Mouse (Mus musculus) adipocyte (in vitro differentiated cells): ENCODE measurements around the gene Bmx.

Experiments used
- DNase-seq: peaks from one replicate; pipeline ENCODE4 v3.0.0-alpha.2; 2016; ENCODE audit warnings: low spot score

Gene Bmx

DNA sequence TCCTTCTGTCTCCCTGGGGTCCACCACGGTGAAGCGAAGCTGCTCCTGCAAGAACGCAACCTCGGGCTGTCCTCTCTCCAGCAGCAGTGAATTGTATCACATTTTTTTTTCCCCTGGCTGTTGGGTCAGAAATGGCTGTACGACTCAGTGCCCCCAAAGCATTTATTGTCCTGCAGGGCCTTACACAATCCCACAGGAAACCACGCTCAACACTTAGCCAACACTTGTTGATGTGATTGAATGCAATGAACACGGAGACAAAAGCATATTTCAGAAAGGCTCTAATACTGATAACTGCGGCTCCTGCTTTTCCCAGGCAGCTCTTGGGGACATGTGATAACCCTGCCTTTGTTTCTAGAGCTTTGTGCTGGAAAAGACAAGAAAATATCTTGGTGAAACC, at the start of gene Bmx:
TSS of gene Bmx (minus strand) at position 137 of the 400 bp plus-strand sequence.
- DNase-seq, result no peak

DNA sequence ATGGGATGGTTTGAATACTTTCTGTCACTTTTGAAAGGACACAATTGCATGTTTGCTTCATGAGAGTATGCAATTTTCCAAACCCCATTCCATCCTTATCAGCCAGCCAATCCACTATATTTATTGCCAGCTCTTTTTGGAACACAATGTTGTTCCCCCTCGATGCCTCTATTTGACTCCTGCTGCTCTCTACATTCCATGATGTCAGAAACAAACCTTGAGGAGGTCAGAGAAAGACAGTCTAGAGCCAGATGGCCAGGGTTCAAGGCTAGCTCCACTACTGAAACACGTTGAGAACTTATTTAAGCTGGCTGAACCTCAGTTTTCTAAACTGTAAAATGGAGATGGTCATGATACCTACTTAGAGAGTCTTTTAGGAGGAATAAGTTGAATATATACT, 48.3 kb upstream of the Bmx start:
- no peak for DNase-seq

DNA sequence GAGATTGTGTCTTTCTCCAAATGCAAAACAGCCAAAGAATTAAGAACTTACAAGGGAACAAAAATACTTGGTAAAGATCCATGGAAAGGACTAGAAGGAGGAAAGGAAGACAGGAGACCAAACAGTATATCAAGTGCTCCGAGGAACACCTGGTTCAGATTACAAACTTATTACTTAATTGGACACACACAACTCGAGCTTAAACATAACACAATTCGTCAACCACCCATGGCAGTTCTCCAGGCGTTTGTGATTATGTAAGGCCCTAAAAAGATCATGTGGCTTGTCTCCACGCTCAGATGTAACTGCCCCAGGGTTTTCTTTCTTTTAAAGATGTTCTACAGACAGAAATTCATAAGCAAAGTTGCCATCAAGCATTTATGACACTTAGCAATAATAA, 33.2 kb upstream of the Bmx start:
- DNase-seq, result peak; percentile 84

DNA sequence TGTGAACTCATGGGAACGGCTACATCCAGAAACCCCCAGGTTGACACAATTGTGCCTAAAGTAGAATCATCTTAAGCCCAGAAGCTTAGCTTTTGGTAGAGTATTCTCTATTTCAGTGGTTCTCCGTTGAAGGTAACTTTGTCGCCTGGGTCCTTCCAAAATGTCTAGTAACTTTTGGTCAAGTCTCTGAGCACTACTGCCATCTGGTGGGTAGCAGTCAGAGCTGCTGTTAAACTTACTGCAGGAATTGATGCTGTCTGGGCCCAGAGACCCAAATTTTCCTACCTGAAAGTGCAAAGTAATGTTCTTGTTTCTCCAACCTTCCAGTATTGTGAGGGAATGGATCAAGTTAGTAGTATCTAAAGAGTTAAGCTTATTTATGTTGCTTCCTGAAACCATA, 29.1 kb upstream of the Bmx start:
- peak; percentile 45 for DNase-seq

DNA sequence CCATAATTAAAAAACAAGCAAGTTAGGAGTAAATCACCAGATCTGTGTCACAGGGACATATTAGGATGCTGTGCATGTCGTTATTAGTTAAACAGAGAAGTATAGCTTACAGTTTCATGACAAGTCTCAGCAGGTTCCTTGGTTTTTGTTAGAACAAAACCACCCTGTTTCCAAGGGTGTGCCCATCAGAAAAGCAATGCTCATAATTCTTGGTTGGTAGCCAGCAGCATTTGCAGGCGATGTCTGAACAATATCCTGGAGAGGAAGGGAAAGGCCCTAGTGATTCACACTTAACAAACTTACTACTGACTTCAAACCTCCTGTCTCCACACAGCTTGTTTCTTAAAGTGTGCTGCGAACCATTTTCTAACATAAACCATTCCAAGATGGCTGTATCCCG, 25.8 kb upstream of the Bmx start:
- no peak for DNase-seq

DNA sequence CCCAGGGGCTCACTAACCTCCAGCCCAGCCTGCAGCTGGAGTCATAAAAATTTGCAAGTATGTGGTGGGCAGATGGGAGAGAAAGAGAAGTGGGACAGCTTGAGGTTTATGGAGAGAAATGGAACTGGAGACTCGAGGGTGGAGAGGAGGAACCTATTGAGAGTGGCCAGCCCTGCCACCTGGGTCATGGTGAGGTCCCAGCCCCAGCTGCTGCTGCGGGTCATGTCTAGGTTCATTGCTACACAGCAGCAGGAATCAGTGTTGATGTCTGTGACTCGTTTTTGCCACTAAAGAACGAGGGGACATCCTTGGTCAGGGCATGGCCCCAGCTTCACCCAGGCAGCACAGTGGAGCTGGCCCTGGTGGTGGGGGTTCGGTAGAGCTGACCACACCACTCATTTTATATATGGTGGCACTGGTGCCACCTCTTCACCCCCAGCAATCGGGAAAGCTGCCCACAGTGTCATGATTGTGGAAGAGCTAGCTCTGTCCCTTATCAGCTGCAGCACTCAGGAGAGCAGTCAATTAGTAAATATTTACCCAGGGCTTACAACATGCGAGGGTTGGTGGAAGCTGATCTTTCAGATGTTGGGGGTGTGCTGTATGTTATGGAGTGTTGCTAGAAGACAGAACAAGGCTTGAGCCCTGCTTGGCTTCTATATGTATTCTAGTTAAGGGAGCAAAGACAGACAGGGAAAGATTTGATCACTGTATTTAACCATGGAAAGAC, 23.1 kb upstream of the Bmx start:
- DNase-seq, result no peak

DNA sequence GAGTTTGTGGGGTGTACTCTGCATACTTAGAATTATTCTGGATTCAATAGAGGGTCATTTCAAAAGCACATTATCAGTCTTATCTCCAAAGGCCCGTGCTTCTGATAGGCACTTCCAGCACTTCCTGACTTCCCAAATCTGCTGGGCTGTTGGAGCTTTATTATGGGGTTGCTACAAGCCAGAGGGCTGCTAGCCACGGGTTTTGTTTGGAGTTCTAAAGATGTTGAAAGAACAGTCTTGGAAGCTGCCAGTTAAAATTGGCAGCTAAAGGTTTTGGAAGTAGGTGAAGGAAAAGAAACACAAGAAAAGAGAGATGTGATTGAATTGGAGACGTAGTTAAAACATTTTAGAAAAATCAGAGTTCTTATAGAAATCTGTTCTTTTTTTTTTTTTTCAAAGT, 17.5 kb upstream of the Bmx start:
- peak; percentile 60 for DNase-seq

DNA sequence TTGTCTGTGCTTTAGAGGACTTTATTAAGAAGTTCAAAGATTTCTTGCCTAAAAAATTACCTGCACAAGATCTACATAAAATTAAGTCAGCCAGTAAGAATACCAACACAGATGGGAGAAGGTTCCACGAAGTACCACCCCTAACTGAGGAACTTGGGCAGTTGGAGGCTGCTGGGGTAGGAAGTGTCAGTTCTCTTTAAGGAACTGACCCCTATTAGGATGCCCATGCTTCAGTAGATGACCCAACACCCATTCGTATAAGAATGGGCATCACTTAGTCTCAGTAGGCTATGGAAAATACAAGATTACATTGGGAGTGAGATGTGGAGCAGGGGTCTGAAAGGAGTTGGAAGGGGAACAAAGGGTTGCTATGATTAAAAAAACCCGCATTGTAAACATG, 12.6 kb upstream of the Bmx start:
- DNase-seq, result no peak

DNA sequence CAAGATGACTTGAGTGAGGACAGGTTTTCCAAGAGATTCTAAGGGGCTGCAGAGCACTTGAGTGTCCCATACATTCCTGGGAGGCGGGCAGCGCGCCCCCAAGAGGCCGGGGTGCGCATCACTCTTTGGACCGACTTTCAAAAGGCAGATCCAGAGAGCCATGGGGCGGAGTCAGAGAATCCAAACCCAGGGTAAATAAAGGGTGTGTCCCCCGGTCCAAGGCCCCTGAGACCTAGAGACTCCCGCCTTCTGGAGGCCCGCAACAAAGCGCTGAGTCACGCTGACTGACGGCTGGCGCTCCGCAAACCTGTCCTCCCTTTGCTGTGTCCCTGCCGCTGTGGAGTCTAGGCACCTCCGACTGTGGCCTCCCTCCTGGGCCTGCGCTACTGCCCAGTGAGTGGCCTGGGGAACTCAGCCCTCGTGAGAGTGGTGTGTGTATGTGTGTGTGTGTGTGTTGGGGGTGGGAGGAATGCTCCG, 11.3 kb upstream of the Bmx start, which contains the start of gene Pir:
TSS of gene Pir (plus strand) at position 87 of the 477 bp plus-strand sequence.
- DNase-seq, result peak; percentile 40

DNA sequence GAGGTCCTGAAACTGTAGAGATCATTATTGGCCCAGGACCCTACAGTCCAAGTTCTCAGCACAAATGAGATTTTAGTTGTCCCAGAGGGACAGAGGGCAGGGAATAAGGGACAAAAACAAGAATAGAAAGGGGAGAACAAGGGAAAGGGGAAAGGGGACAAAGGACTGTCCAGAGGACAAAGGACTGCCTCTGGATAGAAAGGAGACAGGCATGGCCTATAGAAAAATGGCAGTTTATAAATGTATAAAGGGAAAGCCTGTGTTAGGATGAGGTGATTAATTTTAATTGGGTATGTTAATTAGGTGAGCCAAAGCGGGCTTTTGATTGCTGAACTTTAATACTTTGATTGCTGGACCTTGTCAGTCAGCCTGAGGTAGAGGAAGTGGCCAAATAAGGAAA, 6.9 kb upstream of the Bmx start:
- no peak for DNase-seq

DNA sequence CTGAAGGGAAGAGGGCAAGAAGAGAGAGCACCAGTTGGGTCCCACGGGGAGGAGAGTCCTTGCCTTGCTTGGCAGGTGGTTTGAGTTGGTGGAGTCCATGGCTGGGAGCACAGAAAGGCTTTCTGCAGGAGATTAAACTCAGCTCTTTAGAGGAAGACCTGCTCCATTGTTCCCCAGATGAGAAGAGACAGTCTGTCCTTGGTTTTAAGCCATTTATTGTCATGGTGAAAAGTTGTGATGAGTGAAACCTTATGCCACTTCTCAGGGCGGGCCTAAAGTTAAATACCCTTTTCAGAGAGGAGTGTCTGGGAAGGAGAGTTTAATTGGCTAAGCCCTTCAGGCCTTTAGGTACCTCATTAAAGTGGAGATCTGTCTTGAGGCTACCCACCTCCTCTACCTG, 4.3 kb upstream of the Bmx start:
- no peak for DNase-seq

DNA sequence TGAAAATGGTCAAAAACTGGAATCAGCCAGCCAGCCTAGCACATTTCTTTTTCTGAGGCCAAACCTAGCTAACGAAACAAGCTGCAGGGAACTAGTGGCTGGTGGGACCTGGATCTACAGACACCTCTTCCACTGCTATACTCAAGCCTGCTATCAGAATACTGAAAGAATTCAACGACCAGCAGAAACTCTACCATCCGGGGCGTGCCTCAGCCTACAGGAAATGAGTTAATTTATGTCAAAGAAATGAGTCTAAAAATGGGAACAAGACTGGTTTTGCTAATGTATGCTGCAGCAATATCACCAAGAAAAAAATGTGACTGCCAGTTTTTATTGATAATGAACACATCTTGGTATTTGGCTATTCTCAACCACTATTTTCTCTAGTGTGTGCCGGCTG, 669 bp upstream of the Bmx start:
- DNase-seq, result no peak

DNA sequence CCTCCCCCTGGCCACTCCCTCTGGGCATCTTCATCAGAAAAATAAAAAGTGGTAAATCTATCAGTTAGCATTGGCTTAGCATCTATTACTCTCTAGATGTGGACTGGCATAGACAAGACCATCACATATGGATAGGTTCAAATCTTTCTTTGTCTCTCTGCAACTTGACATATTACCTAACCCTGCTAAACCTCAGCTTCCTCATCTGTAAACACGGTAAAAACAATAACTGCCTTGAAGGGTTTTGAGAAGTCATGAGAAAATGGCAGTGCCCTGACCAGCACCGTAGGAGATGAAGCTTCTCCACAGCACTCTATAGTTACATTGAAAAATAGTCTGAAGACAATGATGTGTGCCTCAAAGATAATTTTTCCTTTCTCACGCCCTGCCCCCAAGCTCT, 1.5 kb downstream of the Bmx start:
- DNase-seq, result no peak

DNA sequence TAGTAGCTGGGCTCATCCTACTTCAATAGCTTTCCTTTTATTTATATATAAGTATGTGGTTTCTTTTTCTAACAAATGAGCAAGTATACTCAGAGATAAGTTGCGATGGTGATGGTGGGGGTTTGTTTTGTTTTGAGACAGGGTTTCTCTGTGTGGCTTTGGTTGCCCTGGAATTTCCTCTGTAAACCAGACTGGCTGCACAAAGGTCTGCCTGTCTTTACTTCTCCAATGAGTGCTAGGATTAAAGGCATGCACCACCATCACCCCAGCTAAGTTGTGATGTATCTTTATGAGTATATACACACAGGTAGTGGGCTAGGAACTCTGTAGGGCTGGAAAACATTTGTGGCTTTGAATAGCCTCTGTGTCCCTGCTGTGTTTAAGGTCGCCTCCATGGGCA, 11.3 kb downstream of the Bmx start:
- peak; percentile 3 for DNase-seq

DNA sequence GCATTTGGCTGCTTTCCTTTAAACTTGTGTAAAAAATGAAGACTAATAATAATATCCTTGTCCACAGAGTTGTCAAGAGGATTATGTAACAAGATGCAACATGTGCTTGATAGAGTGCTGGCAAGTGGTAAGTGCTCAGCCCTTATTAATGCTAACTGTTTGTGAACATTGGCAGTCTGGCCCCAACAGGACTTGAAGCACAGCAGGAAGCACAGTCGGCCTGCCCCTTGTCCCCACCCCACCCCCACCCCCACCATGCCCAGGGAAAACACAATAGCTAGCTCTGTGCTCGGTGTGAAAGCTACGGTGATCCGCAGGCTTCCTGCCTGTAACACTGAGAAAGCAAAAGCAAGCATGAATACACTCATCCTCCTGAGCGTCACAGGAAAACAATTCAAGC, 12.3 kb downstream of the Bmx start:
- peak; percentile 33 for DNase-seq

DNA sequence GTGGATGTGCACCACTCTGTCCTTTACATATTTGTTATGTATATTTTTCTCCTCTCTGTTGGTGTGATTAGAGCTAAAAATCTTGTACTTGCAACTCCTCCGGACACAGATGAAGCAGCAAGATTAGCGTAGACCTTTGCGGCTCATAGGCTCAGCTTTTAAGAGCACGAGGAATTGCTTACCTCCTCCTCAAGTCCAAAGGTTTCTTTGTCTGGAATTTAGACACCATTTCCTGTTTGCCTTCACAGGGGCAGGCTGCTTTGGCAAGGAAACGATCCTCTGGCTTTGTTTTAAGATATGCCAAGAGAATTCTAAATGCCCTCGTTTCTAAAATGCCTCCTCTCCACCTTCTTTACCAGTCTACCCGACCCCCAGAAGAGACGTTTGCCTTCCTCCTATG, 24.6 kb downstream of the Bmx start:
- no peak for DNase-seq

DNA sequence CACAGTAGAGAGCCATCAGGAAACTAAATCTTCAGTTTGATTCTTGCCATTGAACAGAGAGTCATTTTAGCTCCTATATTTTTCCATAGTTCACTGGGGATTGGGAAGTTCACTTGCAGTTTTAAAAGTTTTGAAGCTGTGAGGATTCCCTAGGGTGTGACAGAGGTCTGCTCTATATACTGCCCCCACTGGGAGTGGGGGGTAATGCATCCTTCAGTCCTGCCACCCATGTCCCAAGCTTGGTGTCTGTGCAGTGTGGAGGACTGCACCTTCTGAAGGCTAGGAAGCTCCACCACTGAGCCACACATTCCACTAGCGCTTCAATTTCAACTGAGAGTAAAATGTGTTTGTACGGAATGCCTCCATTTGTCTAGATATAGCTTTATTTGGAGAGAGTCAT, 36.0 kb downstream of the Bmx start:
- DNase-seq, result peak; percentile 9

DNA sequence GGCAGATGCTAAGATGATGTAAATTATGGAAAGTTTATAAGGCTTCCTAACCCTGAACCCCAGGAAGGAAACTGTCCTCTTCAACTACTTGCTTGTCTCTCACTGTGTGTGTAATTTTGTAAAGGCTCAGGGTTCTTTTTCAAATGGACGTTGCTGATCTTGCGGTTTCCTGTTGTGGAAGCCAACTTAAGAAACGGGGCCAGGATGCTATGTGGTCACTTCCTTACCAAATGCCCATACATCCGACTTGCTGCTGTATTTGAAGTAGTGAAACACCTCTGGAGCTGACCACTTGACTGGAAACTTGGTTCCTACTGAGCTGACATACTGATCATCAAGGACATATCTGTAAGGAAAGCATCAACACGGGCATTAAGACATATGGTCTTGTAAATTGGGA, 57.4 kb downstream of the Bmx start:
- DNase-seq, result no peak

DNA sequence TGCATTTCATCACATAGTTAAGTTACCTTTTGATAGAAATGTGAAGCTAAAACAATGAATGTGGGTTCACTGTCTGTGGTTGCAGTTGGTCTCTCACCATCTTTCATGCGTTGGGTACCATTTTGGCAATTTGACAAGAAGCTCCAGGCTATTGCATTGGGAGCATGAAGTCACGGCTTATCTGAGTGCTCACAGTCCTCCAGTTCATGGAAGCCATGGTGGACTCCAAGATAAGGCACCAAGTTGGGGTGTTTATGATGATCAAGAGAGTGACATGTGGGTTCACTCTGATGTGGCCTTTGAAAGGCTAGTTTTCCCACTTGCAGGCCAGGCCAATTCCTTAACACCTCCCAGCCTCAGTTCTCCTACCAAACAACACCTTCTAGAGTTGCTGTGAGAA, 60.3 kb downstream of the Bmx start:
- DNase-seq, result no peak

DNA sequence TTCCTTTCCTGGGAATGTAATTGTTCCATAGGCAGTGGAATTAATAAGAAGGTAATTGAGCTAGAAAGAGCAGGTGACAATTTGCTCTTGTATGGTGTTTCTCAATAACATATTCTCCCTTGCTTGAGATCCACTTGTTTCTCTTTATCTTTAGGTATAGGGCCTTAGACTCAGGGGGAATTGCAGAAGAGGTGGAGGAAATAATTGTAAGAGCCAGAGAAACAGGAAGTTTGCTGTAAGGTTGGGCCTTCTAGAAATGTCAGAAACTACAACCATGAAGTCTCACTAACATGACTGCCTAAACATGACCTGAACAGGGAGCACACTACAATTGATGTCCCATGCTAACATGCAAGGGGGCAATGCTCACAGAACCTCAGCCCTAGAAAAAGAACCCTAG, 68.1 kb downstream of the Bmx start:
- no peak for DNase-seq

DNA sequence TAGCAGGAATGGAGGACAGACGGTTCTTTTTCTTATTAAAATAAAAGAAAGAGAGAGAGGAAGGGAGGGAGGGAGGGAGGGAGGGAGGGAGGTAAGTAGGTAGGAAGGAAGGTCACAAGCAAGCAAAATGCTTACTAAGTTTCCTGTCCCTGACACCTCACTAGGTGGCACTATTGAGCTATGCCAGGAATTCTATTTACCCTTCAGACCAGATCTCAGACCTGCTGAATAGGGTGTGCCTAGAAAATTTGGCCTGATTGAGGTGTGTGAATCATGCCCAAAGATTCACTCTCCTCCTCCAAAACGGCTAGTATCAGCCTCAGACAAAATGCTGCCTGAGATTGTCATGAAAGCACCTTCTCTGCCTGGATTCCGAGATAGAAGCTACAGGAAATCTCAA, 74.1 kb downstream of the Bmx start:
- DNase-seq, result peak; percentile 77

DNA sequence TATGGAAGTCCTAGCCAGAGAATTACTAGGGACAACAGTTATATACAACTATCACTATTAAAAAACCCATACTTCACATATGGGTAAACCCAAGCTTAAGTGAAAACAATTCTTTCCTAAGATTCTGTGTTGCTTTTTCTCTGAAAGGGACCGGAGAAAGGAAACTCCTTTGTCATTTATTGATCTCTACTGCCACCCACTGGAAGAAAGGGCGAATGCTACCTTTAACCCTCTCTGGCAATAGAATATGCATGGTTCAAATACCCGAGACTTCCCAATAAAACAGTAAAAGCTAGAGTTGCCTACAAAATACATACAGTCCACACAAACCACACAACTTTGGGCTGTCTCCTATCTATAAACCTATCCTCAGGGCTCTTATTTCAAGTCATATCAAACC, 78.2 kb downstream of the Bmx start:
- DNase-seq, result peak; percentile 78

DNA sequence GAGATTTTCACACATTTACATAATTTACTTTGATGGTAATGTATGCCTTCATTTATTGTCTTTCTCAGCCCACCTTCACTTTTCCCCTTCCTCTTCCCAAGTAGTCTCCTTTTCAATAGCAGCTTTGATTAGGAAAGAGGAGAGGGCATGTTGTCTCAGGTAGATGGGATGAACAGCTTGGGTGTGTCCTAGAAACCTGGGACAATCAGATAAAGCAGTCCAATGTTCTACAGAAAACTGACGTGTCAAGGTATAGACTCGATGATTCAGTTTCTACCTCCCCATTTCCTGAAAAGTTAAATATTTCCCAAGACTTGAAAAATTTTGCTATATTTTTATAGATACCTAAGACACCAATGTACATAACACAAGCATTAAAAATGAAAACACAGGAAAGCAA, 79.1 kb downstream of the Bmx start:
- DNase-seq, result no peak

DNA sequence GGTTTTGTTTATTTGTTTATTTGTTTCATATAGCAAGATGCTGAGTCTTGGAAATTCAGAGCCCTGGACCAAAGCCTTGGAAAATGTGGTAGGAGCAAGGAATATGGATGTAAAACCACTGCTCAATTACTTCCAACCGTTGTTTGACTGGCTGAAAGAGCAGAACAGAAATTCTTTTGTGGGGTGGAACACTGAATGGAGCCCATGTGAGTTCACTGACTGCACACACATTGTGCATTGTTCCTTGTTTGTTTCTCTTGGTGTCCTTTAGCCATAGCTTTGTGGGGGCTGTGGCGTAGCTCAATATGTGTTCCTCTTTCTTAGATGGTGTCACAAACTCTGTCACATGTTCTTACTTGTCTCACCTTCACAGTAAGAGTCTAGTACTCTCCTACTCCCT, 82.2 kb downstream of the Bmx start:
- DNase-seq, result no peak
